Mouse (Mus musculus): ENCODE measurements around the gene Kank2.

The Kank2 gene

DNA sequence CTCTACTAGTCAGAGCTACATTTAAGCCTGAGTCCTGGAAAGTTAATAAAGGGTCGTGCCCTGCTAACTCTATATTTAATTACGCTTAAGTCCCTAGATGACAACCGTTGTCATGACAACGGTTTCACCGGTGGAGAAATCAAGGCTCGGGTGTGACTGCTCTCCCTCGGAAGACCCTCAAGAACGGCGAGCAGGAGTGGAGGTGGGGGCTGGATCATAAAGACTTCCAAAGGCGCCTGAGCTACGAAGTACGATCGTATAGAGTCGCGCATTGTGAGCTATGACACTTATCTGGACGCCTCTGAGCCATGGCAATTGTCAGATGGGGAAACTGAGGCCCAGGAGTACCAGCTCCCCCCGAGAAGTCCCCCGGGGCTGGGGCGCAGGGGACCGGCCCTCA lies 38.8 kb downstream of the Kank2 start:
- in situ Hi-C loops (cut with MboI; ENCODE audit: low pct_unique_long_range_greater_than_20kb in 1 of 2, low sequenced_read_pairs in 2 of 2, unreplicated experiment in 1 of 2): no loop called here

DNA sequence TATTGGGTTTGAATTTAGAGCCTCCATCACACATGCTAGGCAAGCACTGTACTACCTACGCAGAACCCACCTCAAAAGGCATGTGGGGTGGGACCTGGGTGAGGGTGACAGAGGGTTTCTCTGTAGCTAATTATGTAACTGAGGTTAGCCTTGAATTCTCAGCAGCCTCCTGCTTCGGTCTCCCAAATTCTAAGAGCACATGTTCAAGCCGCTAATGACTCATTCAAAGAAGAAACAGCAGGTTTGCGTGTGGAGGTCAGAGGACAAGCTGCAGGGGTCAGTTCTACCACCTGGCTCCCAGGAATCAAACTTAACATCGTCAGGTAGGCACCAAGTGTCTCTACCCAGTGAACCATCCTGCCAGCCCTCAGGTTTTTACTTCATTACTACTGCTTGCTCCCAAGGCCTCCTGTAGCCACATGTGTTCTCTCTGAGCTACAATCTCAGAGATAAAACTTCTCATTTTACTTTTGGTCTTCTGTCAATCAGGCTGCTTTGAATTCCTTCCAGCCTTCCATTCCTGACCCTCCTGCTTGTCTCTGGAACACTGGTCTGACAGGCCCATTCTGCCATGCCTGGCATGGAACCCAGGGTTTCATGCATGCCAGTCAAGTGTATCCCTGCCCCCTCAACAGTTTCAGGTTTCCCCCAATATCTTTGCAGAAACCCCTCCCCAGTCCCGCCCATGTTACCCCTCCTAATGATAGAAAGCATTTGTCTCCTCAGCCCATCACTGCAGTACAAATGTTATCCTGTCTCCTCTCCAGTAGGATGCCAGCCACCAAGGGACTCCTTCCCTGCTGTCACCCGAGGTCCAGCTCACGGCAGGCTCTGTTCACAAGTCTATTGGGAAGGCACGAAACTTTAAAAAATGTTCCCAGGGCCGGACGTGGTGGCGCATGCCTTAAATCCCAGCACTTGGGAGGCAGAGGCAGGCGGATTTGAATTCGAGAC lies 39.7 kb downstream of the Kank2 start:
- in situ Hi-C loops (cut with MboI; ENCODE audit: low pct_unique_long_range_greater_than_20kb in 1 of 2, low sequenced_read_pairs in 2 of 2, unreplicated experiment in 1 of 2): no loop called here

DNA sequence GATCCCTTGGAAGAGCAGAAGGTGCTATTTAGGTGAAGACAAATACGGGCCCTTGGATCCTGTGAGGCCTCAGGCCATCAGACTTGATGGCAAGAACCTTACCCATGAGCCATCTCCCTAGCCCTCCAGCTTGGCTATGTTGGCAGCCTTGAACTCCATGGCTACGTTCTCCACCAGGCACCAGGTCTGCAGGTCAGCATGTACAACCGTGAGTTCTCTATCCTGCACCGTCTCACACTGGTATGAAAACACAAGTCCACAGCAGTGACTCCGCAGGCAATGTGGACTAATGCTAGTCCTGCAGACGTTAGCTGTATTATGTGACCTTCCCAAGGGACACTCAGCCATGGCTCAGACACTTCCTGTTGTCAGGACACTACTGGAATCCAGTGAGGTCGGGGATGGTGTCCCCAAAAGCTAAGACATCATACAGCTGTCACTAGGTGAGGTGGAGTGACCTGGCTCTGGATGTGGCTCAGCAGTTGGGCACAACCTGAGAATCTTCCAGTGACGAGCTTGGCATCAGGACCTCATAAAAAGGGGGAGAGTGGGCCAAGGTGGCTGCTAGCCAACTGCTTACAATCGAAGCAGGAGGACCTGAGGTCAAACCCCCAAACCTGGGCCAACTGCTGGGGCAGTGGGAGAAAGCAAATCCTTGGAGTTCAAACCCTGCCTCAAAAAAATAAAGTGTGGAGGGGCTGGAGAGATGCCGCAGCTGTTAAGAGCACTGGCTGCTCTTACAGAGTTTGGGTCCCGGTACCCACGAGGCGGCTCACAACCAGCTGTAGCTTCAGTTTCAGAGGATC lies 43.8 kb downstream of the Kank2 start:
- in situ Hi-C loops (cut with MboI; ENCODE audit: low pct_unique_long_range_greater_than_20kb in 1 of 2, low sequenced_read_pairs in 2 of 2, unreplicated experiment in 1 of 2): loop anchor here in 1 of 2 experiments (5.0 kb wide), 1 partner anchor 53 kb away; no protein-coding TSS in a partner anchor

DNA sequence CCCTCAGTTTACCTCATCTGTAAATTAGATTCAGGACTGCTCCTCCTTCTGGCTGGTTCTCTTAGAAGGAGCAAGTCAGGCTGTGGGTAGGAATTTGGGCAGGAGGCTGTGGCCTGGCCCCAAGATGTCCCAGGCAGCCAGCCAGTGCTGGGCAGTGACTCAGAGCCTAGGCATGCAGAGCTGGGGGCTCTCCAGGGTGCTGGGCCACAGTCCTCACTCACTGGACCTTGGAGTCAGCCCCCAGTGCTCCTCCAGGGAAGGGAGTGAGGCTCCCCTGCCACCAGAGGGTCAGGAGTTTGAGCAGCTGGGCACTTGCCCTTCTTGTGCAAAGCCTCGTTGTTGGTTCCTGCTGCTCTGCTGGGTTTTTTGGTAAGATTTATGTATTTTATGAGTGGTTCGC lies 44.5 kb downstream of the Kank2 start:
- in situ Hi-C loops (cut with MboI; ENCODE audit: low pct_unique_long_range_greater_than_20kb in 1 of 2, low sequenced_read_pairs in 2 of 2, unreplicated experiment in 1 of 2): loop anchor here in 1 of 2 experiments (5.0 kb wide), 1 partner anchor 53 kb away; no protein-coding TSS in a partner anchor

DNA sequence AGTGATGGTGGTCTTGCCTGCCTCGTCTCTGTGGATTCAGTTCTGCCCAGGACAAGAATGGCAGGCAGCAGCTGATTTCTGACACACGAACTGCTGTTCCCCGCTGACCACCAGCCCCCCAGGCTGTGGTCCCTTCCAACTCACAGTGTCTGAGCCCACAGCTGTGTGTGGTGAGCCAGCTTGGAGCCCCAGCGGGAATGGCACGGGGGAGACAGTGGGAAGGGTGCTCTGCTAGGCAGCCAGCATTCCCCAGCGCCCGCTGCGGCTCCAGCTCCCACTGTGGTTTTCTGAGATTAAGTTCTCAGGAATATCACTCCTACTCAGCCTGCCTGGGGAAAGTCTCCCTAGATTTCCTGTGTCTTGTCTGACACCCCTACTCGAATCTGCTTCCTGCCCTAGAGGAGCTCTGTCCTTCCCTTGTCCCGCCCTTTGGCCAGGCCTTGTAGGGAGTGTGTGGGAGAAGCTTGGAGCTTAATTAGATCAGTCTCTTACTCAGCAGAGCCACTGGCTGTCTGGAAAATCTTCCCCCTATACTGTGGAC lies 46.2 kb downstream of the Kank2 start:
- in situ Hi-C loops (cut with MboI; ENCODE audit: low pct_unique_long_range_greater_than_20kb in 1 of 2, low sequenced_read_pairs in 2 of 2, unreplicated experiment in 1 of 2): loop anchor here in 1 of 2 experiments (5.0 kb wide), 1 partner anchor 55 kb away; no protein-coding TSS in a partner anchor

- in situ Hi-C loops (cut with MboI; ENCODE audit: low pct_unique_long_range_greater_than_20kb in 1 of 2, low sequenced_read_pairs in 2 of 2, unreplicated experiment in 1 of 2): loop anchor here in 1 of 2 experiments (5.0 kb wide), 1 partner anchor 56 kb away; no protein-coding TSS in a partner anchor
Measured at GRCm38 (mm10) chr9:21751347-21751746, 47.2 kb downstream of the Kank2 start.

DNA sequence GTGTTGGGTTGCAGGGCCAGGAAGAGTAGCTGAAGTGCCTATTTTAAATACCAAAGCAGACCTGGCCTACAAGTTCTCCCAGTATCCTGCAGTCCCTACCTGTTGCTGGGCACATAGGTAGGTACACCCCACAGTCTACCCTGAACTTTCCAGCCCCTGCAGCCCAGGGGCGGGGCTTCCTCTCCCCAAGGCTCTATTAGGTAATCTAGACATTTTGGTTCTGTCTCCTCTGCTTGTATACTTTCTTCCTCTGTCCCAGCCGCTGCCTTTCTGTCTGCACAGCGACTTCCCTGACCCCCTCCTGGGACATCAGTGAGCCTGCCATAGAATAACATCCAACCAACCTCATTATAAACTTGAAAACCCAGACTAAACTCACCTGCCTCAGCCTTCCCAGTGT lies 48.2 kb downstream of the Kank2 start:
- in situ Hi-C loops (cut with MboI; ENCODE audit: low pct_unique_long_range_greater_than_20kb in 1 of 2, low sequenced_read_pairs in 2 of 2, unreplicated experiment in 1 of 2): loop anchor here in 1 of 2 experiments (5.0 kb wide), 1 partner anchor 57 kb away; no protein-coding TSS in a partner anchor

DNA sequence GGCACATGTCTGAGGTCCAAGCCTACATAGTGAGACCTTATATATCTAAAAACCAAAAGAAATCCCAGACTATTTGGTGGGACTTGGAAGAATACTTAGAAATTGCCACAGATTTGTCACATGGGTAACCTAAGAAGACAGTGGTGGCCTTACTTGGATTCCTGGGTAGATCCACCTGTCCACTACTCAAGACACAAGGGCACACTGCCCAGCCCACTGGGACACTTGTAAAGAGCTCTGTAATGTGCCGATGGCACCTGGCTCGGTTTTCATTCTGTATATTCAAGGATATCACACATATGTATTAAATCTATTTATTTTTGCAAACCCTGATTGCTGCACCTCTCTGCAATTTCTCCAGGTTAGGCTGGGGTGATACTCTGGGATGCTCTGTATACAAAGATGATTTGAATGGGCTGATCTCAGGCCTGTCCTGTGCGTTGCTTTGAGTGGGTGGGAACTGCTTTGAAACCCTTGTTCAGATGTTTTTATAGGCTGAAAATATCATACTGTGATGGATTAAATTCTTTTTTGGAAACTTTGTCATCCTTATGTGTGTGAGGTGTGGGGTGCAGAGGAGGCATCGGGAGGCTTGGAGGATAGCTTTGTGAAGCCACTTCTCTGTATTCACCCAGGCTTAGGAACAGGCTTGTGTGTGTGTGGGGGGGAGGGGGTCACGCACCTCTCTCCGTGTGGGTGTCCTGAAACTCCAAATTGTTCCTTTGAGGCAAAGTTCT lies 49.0 kb downstream of the Kank2 start:
- in situ Hi-C loops (cut with MboI; ENCODE audit: low pct_unique_long_range_greater_than_20kb in 1 of 2, low sequenced_read_pairs in 2 of 2, unreplicated experiment in 1 of 2): loop anchor here in 1 of 2 experiments (5.0 kb wide), 1 partner anchor 58 kb away; no protein-coding TSS in a partner anchor

DNA sequence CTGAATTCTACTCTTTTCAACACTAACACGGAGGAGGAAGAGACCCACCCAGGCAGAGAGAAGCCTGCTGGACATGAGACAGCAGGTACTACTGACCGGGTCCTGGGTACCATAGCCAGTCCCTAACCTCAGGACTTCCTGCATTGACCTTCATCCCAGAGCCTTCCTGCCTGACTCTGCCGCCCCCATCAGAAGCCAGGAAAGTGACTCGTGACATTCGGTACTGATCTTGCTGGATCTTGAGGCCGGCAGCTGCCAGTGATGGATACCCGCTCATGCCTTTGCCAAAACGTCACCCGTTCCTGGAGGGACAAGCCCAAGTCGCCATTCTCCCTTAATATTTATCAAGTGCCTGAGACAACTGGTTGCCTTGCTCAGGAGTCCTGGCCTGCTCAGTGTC lies 50.1 kb downstream of the Kank2 start:
- in situ Hi-C loops (cut with MboI; ENCODE audit: low pct_unique_long_range_greater_than_20kb in 1 of 2, low sequenced_read_pairs in 2 of 2, unreplicated experiment in 1 of 2): no loop called here

- in situ Hi-C loops (cut with MboI; ENCODE audit: low pct_unique_long_range_greater_than_20kb in 1 of 2, low sequenced_read_pairs in 2 of 2, unreplicated experiment in 1 of 2): no loop called here
Measured at GRCm38 (mm10) chr9:21748033-21748432, 50.5 kb downstream of the Kank2 start.

DNA sequence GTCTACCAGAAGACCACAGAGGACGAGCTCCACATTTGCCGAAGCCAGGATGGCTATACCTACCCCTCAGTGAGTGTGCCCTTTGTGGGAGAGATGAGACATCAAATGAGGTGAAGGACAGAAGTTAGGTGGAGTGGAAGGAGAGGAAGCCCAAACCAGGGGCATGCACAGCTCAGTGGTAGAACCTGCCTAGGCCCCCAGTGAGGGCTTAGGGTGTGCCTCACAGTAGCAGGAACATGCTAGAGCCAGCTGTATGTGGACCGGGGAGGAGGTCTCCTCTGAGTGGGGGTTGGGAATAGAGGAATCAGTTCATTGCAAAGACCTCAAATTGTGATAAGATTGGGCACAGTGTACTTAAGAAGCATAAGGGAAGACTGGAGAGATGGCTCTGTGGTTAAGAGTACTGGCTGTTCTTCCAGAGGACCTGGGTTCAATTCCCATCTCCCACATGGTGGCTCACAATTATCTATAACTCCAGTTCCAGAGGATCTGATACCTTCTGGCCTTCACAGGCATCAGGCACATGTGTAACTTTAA lies 51.2 kb downstream of the Kank2 start:
- in situ Hi-C loops (cut with MboI; ENCODE audit: low pct_unique_long_range_greater_than_20kb in 1 of 2, low sequenced_read_pairs in 2 of 2, unreplicated experiment in 1 of 2): no loop called here

DNA sequence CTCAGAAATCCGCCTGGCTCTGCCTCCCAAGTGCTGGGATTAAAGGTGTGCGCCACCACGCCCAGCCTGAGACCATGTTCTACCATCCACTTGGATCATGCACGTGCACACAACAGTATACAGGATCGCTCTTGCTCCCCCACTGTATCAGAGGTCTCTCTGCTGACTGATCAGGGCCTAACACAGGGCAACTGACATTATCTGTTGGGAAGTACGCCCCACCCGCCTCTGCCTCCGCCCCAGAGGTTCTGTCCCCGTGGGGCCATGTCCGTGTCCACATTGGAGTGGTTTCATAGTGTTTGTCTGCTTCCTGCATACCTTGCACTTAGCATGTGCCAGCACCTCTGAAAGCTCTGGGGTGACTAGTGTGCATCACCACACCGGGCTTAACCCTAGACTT lies 57.0 kb downstream of the Kank2 start:
- in situ Hi-C loops (cut with MboI; ENCODE audit: low pct_unique_long_range_greater_than_20kb in 1 of 2, low sequenced_read_pairs in 2 of 2, unreplicated experiment in 1 of 2): no loop called here

- in situ Hi-C loops (cut with MboI; ENCODE audit: low pct_unique_long_range_greater_than_20kb in 1 of 2, low sequenced_read_pairs in 2 of 2, unreplicated experiment in 1 of 2): no loop called here
Measured at GRCm38 (mm10) chr9:21740427-21740826, 58.1 kb downstream of the Kank2 start.

DNA sequence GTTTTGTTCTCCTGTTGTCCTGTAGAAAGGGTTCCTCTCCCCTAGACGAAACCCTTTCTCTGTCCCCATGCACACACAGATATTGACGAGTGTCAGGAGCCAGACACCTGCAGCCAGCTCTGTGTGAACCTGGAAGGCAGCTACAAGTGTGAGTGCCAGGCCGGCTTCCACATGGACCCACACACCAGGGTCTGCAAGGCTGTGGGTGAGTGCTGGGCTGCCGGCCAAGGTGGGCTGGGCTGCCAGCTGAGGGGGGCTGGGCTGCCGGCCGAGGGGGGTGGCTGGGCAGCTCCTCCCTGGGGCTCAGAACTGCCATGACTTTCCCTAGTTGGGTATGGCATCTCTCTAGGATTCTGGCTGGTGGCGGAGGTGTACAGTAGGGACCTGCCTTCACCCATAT lies 59.8 kb downstream of the Kank2 start:
- in situ Hi-C loops (cut with MboI; ENCODE audit: low pct_unique_long_range_greater_than_20kb in 1 of 2, low sequenced_read_pairs in 2 of 2, unreplicated experiment in 1 of 2): no loop called here

DNA sequence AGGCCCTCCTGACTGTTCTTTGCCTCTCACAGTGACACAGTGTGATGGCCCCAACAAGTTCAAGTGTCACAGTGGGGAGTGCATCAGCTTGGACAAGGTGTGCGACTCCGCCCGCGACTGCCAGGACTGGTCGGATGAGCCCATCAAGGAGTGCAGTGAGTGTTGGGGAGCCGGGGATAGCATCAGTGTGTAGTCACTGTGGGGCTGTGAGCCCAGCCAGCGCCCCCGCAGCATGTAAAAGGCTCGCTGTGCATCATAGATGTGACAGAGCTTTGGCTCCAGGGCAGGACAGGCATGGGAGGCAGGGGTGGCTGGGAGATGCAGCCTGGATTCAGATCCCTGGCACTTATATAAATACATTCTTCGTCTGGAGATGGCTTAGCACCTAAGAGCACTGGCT lies 61.4 kb downstream of the Kank2 start:
- in situ Hi-C loops (cut with MboI; ENCODE audit: low pct_unique_long_range_greater_than_20kb in 1 of 2, low sequenced_read_pairs in 2 of 2, unreplicated experiment in 1 of 2): no loop called here

GRCm38 (mm10) chr9:21736580-21736979 lies 62.0 kb downstream of the Kank2 start:
- in situ Hi-C loops (cut with MboI; ENCODE audit: low pct_unique_long_range_greater_than_20kb in 1 of 2, low sequenced_read_pairs in 2 of 2, unreplicated experiment in 1 of 2): no loop called here

DNA sequence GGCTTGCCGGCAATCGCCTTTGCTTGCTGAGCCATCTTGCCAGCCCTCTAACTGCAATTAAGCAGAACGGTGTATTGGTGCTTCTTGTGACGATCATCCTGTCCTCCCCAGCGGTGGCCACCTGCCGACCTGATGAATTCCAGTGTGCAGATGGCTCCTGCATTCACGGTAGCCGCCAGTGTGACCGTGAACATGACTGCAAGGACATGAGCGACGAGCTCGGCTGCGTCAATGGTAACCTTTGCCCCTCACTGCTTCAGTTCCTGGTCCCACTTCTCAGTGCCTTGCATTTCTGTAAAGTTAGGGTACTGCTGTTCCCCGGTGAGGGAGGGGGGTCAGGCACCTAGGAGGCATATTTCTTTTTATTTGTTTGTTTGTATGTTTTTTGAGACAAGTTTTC lies 63.4 kb downstream of the Kank2 start:
- in situ Hi-C loops (cut with MboI; ENCODE audit: low pct_unique_long_range_greater_than_20kb in 1 of 2, low sequenced_read_pairs in 2 of 2, unreplicated experiment in 1 of 2): no loop called here

DNA sequence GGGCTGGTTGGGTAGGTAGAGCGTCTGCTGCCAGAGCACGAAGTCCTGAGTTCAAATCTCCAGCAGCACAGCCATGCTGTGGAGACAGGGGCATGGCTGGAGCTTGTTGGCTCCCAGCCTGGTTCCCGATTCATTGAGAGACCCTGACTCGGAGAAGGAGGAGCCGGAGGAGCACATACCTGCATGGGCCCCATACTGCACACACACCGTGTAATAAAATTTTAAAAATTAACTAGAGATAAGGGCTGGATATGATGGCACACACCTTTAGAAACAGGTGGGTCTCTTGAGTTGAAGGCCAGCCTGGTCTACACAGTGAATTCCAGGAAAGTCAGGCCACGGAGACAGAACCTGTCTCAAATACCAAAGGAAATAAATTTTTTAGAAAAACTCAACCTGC lies 64.6 kb downstream of the Kank2 start:
- in situ Hi-C loops (cut with MboI; ENCODE audit: low pct_unique_long_range_greater_than_20kb in 1 of 2, low sequenced_read_pairs in 2 of 2, unreplicated experiment in 1 of 2): no loop called here

Data from mouse embryonic stem cell (cell line).